Mouse (Mus musculus) kidney, embryonic 15.5 days (tissue): ENCODE results near the gene Plch2. TPM values are rescaled to one million over a fixed set of nuclear protein-coding genes. Genes with fewer than 3 reads are reported as not detected.

Experiments
- ATAC-seq: fragments of 200-750 bp; cut with Nextera tagmentation; replicated peaks from 2 replicates; pipeline ENCODE4 v1.8.0; 2017; ENCODE audit warnings: moderate TSS enrichment; ENCODE audit not compliant: low FRiP score
- H3K27ac ChIP-seq: fragments of 300-500 bp; sonication (generic); 2 replicates; pipeline ENCODE4 v1.5.1; 2015; ENCODE audit warnings: mild to moderate bottlenecking, inconsistent platforms
- H3K27me3 ChIP-seq: fragments of 300-500 bp; sonication (generic); 2 replicates; pipeline ENCODE4 v1.6.1; 2015; ENCODE audit warnings: inconsistent platforms
- H3K36me3 ChIP-seq: fragments of 300-500 bp; sonication (generic); 2 replicates; pipeline ENCODE4 v1.6.1; 2015; ENCODE audit warnings: inconsistent platforms
- H3K4me1 ChIP-seq: fragments of 300-500 bp; sonication (generic); 2 replicates; pipeline ENCODE4 v1.6.1; 2015; ENCODE audit warnings: inconsistent platforms
- H3K4me2 ChIP-seq: fragments of 300-500 bp; sonication (generic); 2 replicates; pipeline ENCODE4 v1.6.1; 2015; ENCODE audit warnings: moderate library complexity, mild to moderate bottlenecking, inconsistent platforms
- H3K4me3 ChIP-seq: fragments of 300-500 bp; sonication (generic); replicated peaks from 2 replicates; pipeline ENCODE4 v1.5.1; 2015; ENCODE audit warnings: mild to moderate bottlenecking, inconsistent platforms
- H3K9ac ChIP-seq: fragments of 300-500 bp; sonication (generic); 2 replicates; pipeline ENCODE4 v1.6.1; 2015; ENCODE audit warnings: mild to moderate bottlenecking, inconsistent platforms
- H3K9me3 ChIP-seq: fragments of 300-500 bp; sonication (generic); replicated peaks from 2 replicates; pipeline ENCODE4 v1.6.1; 2016; ENCODE audit warnings: inconsistent platforms
- WGBS: fragments of 180-500 bp; shearing (Covaris S2); methylation state at CpG from one replicate; pipeline ENCODE4 v1.1.7; 2015; ENCODE audit warnings: mixed read lengths; 5-methylcytosine and 5-hydroxymethylcytosine counted together
- polyA plus RNA-seq: library from polyadenylated mRNA; unstranded; fragments of >200 nt; fragmentation: Nextera tagmentation; extraction: Ambion mirVana; gene quantifications from 2 replicates; pipeline ENCODE4 v1.2.1, GENCODE M21; 2015

Plch2 gene
- polyA plus RNA-seq, 1 experiment from 2014 or later: 2.6 TPM

GRCm38 (mm10) chr4:154961226-154961738 is 95.3 kb downstream of the Plch2 start:
- Histone ChIP-seq H3K4me2 (peak overlapping the region; percentile 77), H3K9me3 (no peaks in the 10 kb centered on the region), H3K4me1 (peaks cover 86% of the 10 kb centered on the region), H3K27ac (peak overlapping the region; percentile 28; the same call in 1 of the 2 replicates), H3K36me3 (peaks cover 3% of the 10 kb centered on the region; the same call in 1 of the 2 replicates), H3K27me3 (peaks cover 71% of the 10 kb centered on the region), H3K9ac (peak overlapping the region; percentile 43), H3K4me3 (peak overlapping the region; percentile 90)
- ATAC-seq: no peak
- under 1% methylated on average over 47 of the region's 47 CpGs for WGBS

GRCm38 (mm10) chr4:154960690-154961225 is 95.8 kb downstream of the Plch2 start, which contains the start of gene Hes5:
Hes5 (plus strand) TSS chr4:154960923.
- no peaks in the 10 kb centered on the region for H3K9me3 ChIP-seq
- peak within 1 kb of the TSS; percentile 28; the same call in 1 of the 2 replicates for H3K27ac ChIP-seq
- no peaks in the 10 kb centered on the region; the same call in 1 of the 2 replicates for H3K36me3 ChIP-seq
- H3K4me3 ChIP-seq: peak within 1 kb of the TSS; percentile 90
- peak within 1 kb of the TSS; percentile 77 for H3K4me2 ChIP-seq
- H3K27me3 ChIP-seq: peaks cover 76% of the 10 kb centered on the region
- peak within 1 kb of the TSS; percentile 43 for H3K9ac ChIP-seq
- under 1% methylated on average over 57 of the region's 65 CpGs for WGBS
- peaks cover 81% of the 10 kb centered on the region for H3K4me1 ChIP-seq
- ATAC-seq: no peak

DNA sequence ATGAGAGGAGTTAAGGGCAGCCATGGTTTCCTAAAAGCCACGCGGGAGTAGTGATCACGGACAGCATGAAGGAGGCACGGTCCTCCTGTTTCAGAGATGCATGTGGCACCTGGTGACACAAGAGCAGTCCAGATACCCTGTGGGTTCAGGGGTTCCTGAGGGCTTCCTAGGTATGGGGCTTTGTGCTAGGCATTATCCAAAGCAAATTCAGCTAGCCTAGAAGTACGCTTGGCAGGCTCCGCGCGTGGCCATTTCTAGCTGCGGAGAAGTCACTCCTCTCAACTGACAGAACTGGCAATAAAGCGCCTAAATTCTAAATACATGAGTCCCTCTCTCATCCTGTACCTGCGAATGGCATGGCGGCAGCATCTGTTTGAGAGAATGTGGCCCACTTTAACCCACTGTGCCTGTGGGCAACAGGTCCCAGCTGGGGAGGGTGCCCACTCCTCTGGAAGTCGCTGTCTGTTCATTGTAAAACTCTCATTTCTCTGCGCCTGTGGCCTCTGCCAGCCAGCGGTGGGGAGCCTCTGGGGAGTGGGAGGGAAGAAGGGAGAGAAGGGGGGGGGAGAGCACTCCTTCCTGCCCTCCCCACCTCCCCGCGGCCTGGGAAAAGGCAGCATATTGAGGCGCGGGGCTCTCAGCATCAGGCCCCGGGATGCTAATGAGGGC is 96.4 kb downstream of the Plch2 start:
- peaks cover 80% of the 10 kb centered on the region for H3K27me3 ChIP-seq
- peak overlapping the region; percentile 90 for H3K4me3 ChIP-seq
- no peaks in the 10 kb centered on the region for H3K36me3 ChIP-seq
- H3K9ac ChIP-seq: no peak overlapping the region; the same call in 1 of the 2 replicates
- WGBS: 20% methylated on average over 20 of the region's 20 CpGs
- no peak overlapping the region for H3K27ac ChIP-seq
- H3K9me3 ChIP-seq: no peaks in the 10 kb centered on the region
- H3K4me1 ChIP-seq: peaks cover 75% of the 10 kb centered on the region
- no peak for ATAC-seq
- H3K4me2 ChIP-seq: peak overlapping the region; percentile 77

- H3K27me3 ChIP-seq: peaks cover 95% of the 10 kb centered on the region
- peak overlapping the region; percentile 47 for H3K4me2 ChIP-seq
- no peaks in the 10 kb centered on the region for H3K36me3 ChIP-seq
- H3K4me1 ChIP-seq: peaks cover 64% of the 10 kb centered on the region
- 14% methylated on average over 8 of the region's 8 CpGs for WGBS
- no peak overlapping the region for H3K27ac ChIP-seq
- no peak overlapping the region for H3K9ac ChIP-seq
- no peak for ATAC-seq
- H3K4me3 ChIP-seq: no peak overlapping the region
- H3K9me3 ChIP-seq: no peaks in the 10 kb centered on the region
Observed at GRCm38 (mm10) chr4:154958621-154959020, 98.0 kb downstream of the Plch2 start.

- peak overlapping the region; percentile 47 for H3K4me2 ChIP-seq
- WGBS: 3% methylated on average over 15 of the region's 15 CpGs
Observed at GRCm38 (mm10) chr4:154958171-154958570, 98.4 kb downstream of the Plch2 start.

DNA sequence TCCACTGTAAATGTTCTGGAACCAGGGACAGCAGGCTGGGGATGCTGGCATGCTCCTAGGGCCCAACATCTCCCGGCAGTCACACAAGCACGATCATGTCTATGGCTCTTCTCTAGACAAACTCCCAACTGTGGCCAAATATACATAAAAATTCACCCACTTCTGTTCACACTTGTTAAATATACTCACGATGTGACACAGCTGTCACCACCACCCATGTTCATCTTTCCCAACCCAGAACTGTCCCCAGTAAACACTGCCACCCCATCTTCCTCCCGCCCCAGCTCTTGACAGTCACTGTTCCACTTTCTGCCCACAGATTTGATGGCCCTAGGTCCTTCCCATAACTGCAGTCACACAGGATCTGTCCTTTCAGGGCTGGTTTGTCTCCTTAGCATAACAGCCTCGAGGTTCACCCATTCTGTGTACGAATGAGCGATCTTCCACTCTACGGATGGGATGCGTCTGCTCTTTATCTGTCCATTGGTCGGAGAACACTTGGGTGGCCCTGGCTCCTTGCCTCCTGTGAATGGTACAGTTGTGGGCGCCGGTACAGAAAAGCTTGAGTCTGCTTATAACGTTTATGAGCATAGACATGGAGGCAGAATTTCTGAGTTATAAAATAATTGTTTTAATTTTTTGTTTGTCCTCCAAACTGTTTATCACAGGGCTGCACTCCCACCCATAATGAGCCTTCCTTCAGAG is 99.1 kb downstream of the Plch2 start:
- 49% methylated on average over 13 of the region's 13 CpGs for WGBS
- no peak for ATAC-seq
- Histone ChIP-seq H3K27ac (no peak overlapping the region), H3K9ac (no peak overlapping the region), H3K36me3 (no peaks in the 10 kb centered on the region), H3K4me2 (peak overlapping the region; percentile 47; the same call in 1 of the 2 replicates), H3K4me3 (no peak overlapping the region), H3K4me1 (peaks cover 62% of the 10 kb centered on the region), H3K9me3 (no peaks in the 10 kb centered on the region), H3K27me3 (peaks cover 96% of the 10 kb centered on the region)

More at GRCm38 (mm10) chr4:154958171-154958570, 98.4 kb downstream of the Plch2 start:
- Histone ChIP-seq H3K4me1 (peaks cover 62% of the 10 kb centered on the region), H3K9me3 (no peaks in the 10 kb centered on the region), H3K27me3 (peaks cover 96% of the 10 kb centered on the region), H3K36me3 (no peaks in the 10 kb centered on the region), H3K9ac (no peak overlapping the region), H3K4me3 (no peak overlapping the region), H3K27ac (no peak overlapping the region)
- ATAC-seq: 0 out of 2 replicates have a peak, but pooled peaks have one; percentile 7

DNA sequence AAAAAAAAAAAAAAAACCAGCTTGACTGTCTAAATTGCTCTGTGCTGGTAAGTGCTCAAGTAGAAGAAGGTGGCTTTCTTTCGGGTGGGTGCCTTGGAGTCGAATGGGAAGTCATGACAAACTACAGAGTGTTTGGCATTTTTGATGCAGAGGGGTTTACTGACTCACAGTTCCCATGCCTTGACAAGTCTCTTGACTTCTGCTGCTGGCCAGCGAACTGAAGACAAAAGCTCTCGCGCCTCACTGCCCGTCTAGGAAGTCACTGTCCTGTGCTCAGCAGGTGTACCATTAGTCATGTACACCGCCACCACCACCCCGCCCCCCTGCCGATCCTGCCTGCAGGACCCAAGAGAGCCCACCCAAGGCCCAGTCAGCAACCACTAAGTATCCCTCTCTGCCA is 100.0 kb downstream of the Plch2 start:
- Histone ChIP-seq H3K4me3 (no peak overlapping the region), H3K27me3 (peaks cover 96% of the 10 kb centered on the region), H3K4me1 (peaks cover 54% of the 10 kb centered on the region), H3K27ac (no peak overlapping the region), H3K9me3 (no peaks in the 10 kb centered on the region), H3K9ac (no peak overlapping the region), H3K36me3 (no peaks in the 10 kb centered on the region), H3K4me2 (no peak overlapping the region)
- 36% methylated on average over 9 of the region's 9 CpGs for WGBS
- no peak for ATAC-seq

DNA sequence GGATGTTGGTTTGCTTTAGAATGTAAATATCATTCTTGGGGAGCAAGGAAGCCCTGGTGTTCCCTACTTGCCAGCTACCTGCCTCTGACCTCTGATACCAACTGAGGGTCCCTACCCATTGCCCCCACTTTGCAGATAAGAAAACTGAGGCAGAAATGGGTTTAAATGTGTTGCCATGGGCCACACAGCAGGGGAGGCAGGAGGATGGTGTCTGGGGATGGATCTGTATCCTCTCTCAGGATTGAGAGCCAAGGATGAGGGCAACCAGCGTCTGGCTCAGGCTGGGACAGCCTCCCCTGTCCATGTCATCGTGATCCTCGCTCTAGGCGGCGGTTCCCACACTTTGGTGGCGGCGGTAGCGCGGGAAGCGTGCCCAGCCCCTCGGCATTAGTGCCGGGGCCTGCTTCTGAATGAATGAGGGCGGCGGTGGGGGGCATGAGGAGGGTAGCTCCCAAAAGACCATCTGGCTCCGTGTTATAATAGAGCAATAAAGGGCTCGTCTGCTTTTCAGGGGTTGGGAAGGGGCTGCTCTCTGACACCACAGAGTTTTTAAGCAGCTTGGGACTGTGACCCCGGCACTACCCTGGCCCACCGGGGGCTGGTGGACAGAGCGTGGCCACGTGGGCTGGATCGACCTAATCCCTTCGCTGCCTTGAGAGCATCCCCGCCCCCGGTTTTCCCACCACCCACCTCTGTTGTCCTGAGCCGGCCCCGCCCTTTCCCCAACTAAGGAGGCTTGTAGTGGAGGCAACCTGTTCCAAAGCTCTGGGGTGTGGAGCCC is 103.9 kb downstream of the Plch2 start:
- under 1% methylated on average over 25 of the region's 26 CpGs for WGBS
- no peak overlapping the region for H3K9ac ChIP-seq
- no peaks in the 10 kb centered on the region for H3K9me3 ChIP-seq
- peaks cover 91% of the 10 kb centered on the region for H3K27me3 ChIP-seq
- H3K4me2 ChIP-seq: peak overlapping the region; percentile 37
- no peak for ATAC-seq
- H3K27ac ChIP-seq: no peak overlapping the region
- H3K36me3 ChIP-seq: no peaks in the 10 kb centered on the region
- peak overlapping the region; percentile 8; the same call in 1 of the 2 replicates for H3K4me3 ChIP-seq
- H3K4me1 ChIP-seq: peaks cover 22% of the 10 kb centered on the region

GRCm38 (mm10) chr4:154949589-154949982 is 107.0 kb downstream of the Plch2 start:
- Histone ChIP-seq H3K9ac (no peak overlapping the region), H3K4me2 (no peak overlapping the region), H3K9me3 (no peaks in the 10 kb centered on the region), H3K4me1 (peaks cover 25% of the 10 kb centered on the region), H3K4me3 (no peak overlapping the region), H3K36me3 (no peaks in the 10 kb centered on the region), H3K27ac (no peak overlapping the region), H3K27me3 (peaks cover 65% of the 10 kb centered on the region)
- WGBS: 11% methylated on average over 16 of the region's 16 CpGs
- ATAC-seq: no peak

- WGBS: 71% methylated on average over 6 of the region's 6 CpGs
Observed at GRCm38 (mm10) chr4:154948940-154949588, 107.5 kb downstream of the Plch2 start.

More at GRCm38 (mm10) chr4:154948940-154949588, 107.5 kb downstream of the Plch2 start:
- ATAC-seq: no peak
- Histone ChIP-seq H3K4me1 (peaks cover 25% of the 10 kb centered on the region), H3K4me2 (no peak overlapping the region), H3K36me3 (no peaks in the 10 kb centered on the region), H3K27me3 (peaks cover 60% of the 10 kb centered on the region), H3K9me3 (no peaks in the 10 kb centered on the region), H3K9ac (no peak overlapping the region), H3K4me3 (no peak overlapping the region), H3K27ac (no peak overlapping the region)
